Mouse (Mus musculus) frontal cortex, adult (tissue): Measurements from ENCODE around the gene Capns1.
A peak's percentile ranks its signal among the peaks of the same experiment; 100 is the strongest.
"Not testable (repeated sequence)": the region's sequence is repeated elsewhere in the genome, so short reads cannot be mapped to it uniquely, and the experiment has no call there.

Experiments used
- ATAC-seq: cut with Nextera tagmentation; 2 replicates; pipeline ENCODE4 v1.9.2; 2017; ENCODE audit warnings: mild to moderate bottlenecking, moderate library complexity, mixed read lengths; ENCODE audit not compliant: low TSS enrichment

The Capns1 gene

GRCm38 (mm10) chr7:30202895-30203690 lies 4.5 kb upstream of the Capns1 start:
- no peak for ATAC-seq

DNA sequence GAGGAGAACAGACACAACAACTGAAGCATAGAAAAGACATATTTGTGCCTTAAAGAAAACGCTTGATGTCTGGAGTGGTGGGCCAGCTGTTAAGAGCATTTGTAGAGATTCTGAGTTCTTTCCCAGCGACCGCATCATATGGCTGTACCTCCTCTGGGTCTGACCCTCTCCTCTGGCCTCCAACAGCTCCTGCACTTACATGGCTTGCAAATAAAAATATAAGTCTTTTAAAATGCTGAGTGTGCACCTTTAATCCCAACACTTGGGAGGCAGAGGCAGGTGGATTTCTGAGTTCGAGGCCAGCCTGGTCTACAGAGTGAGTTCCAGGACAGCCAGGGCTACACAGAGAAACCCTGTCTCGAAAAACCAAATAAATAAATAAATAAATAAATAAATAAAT lies 2.0 kb upstream of the Capns1 start:
- ATAC-seq: not testable (repeated sequence)

GRCm38 (mm10) chr7:30200200-30200599 lies 1.6 kb upstream of the Capns1 start:
- ATAC-seq: no peak

- ATAC-seq: no peak
These were observed 1.0 kb upstream of the Capns1 start for GRCm38 (mm10) chr7:30199498-30200139.

- no peak for ATAC-seq
These were observed 950 bp downstream of the Capns1 start for GRCm38 (mm10) chr7:30197592-30198129.

DNA sequence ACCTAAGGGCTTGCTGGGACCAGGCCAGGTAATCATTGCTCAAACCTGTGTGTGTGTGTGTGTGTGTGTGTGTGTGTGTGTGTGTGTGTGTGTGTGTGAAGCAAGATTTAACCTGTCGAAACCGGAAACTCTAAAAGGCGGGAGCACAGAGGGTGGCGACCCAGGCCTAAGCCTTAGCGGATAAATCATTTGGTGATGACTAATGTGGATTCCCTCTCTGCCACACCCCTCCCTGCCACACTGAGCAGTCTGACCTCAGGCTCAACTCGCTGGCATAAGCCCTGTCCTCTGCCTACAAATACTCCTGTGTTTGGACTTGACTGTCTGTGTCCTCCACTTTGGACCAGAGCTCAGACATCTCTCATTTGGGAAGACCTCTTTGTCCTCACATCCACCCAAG lies 2.4 kb downstream of the Capns1 start:
- no peak for ATAC-seq

DNA sequence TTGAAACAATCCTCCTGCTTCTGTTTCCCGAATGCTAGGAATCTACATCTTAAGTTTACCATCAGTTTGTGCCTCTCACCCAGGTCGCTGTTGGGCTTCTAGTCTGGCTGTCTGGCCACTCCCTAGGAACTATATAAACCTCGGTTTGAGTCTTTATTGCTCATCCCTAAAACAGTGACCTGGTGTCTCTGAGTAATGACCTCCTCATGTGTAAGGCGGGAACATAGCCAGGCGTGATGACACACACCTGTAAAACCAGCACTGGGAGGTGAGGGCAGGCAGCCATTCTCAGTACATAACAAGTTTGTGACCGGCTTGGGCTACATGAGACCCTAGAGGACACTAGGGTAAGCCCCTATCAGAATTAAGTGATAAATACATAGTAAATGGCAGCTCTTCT lies 3.1 kb downstream of the Capns1 start:
- no peak for ATAC-seq

- peak; percentile 87 for ATAC-seq
These were observed 3.7 kb downstream of the Capns1 start for GRCm38 (mm10) chr7:30194884-30195283.

GRCm38 (mm10) chr7:30194101-30194831 lies 4.3 kb downstream of the Capns1 start:
- no peak for ATAC-seq

- no peak for ATAC-seq
These were observed 5.0 kb downstream of the Capns1 start for GRCm38 (mm10) chr7:30193581-30194100.

GRCm38 (mm10) chr7:30193013-30193412 lies 5.6 kb downstream of the Capns1 start:
- no peak for ATAC-seq

DNA sequence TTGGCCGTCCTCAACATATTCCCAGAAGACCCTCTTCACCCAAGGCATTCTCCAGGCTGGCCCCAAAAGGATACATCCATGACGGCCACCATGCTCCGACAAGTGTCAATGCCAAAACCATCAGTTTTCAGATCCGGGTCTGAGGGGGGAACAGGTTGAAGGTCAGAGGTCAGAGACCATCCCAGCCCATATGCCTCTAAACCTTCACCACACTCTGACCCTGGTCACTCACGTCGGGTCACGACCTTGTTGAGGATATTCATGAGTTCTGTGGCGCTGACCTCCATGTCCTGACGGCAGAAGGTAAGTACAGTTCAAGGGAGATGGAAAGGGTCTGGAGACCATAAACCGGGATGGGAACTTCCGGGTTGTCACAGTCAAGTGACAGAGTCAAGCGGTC lies 6.5 kb downstream of the Capns1 start:
- no peak for ATAC-seq

- ATAC-seq: no peak
These were observed 9.5 kb downstream of the Capns1 start for GRCm38 (mm10) chr7:30189116-30189491.

GRCm38 (mm10) chr7:30188344-30189115 lies 10.1 kb downstream of the Capns1 start:
- ATAC-seq: no peak

DNA sequence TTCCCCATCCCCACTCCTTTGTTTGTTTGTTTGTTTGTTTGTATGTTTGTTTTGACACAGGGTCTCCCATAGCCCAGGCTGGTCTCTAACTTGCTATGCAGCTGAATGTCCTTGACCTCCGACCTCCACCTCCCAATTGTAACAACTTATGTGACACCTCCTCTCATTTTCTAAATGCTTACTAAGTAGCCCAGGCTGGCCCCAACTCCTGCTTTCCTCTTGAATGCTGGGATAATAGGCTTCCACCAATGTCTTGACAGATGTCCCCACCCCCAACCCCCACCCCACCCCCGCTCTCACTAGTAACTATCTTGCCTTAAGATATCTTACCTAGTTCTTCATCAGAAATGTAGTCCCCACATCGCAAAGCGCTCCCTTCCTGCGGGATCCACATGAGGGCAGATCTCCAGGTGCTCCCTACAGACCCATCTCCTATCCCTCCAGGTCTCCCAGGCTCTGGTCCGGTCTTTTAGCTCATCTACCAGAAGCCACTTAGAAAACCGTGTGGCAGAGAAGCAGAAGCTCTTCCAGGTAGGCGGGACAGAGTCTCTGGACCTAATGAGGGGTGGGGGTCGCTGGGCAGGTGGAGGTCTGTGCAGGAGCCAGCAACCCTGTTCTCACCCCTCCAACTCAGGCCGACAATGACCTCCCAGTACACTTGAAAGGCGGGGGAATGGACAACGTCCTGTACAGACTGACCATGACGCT lies 13.8 kb downstream of the Capns1 start:
- ATAC-seq: no peak

DNA sequence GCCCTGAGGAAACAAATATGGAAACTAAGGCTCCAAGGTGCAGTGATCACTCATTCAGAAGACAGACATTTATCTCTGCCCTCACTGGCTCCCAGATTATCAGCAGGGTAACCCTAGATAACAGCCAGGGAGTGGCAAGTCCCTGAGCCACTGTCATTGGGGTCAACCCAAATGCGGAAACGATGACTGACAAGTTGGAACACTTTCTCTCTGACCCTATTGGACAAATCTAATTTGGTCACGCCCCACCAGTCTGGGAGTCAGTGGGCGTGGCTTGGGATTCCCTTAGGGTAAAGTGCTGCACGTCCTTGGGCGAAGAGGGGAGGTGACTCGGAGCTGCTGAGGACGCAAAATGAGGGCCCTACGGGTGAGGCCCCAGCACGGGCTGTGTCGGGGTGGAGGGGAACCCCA lies 14.7 kb downstream of the Capns1 start, which contains the start of gene Cox7a1:
Cox7a1 (plus strand) TSS at position 266 of the 411 bp plus-strand sequence.
- no peak; the same call in 1 of the 2 replicates for ATAC-seq

DNA sequence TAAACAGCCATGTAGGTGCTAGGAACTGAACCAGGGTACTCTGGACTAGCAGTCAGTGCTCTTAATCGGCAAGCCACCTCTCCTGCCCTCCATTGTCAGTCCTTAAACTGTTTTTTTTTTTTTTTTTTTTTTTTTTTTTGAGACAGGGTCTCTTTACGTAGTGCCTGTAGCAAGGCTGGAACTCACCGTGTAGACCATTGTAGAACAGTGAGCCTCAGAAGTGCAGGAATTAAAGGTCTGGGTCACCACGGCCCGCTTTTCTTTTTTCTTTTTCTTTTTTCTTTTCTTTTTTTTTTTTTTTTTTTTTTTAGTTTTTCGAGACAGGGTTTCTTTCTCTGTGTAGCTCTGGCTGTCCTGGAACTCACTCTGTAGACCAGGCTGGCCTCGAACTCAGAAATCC lies 15.4 kb downstream of the Capns1 start:
- not testable (repeated sequence) for ATAC-seq

- ATAC-seq: not testable (repeated sequence)
These were observed 16.7 kb downstream of the Capns1 start for GRCm38 (mm10) chr7:30181929-30182328.

DNA sequence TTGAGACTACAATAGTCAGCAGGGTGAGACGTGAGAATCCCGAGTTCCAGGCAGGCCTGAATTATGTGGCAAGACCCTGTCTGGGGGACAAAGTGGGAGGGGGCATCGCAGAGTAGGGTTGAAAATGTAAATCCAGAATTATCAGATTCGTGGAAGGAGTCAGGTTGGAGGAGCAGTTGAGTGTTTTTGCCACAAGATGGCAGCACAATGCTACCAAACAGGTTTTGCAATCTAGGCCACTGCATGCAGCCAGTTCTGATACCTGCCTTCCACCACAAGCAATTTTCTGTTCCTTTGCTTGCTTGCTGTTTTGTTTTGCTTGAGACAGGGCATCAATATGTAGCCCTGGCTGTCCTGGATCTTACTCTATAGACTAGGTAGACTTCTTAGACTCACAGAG lies 17.3 kb downstream of the Capns1 start:
- peak; percentile 81 for ATAC-seq

GRCm38 (mm10) chr7:30178256-30178655 lies 20.4 kb downstream of the Capns1 start:
- no peak for ATAC-seq

GRCm38 (mm10) chr7:30176474-30176873 lies 22.1 kb downstream of the Capns1 start:
- ATAC-seq: no peak
